Mouse (Mus musculus): ENCODE data around the gene Msi1.

Gene Msi1

DNA sequence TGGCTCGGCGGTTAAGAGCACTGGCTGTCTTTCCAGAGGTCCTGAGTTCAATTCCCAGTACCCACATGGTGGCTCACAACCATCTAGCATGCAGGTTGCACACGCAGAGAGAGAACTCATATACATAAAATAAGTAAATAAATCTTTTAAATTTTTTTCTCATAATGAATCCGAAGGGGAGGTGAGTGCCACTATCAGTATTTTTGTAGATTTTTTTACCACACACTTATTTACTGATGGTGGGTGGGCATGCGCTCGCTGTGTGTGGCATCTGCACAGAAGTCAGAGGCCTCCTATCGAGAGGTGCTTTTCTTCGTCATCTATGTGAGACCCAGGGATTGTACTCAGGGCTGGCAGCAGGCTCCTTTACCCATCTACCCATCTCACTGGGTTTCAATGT lies 58.0 kb downstream of the Msi1 start:
- TF ChIP-seq NANOG (IDR thresholded peaks at IDR 0.05; ENCODE audit: borderline replicate concordance, low read length): no peak
- no peak for TF ChIP-seq POU5F1 (IDR thresholded peaks at IDR 0.05; ENCODE audit: borderline replicate concordance, low read length)
- no peak for TF ChIP-seq CTCF (conservative IDR thresholded peaks at IDR 0.05; ENCODE audit: low read length)
- Histone ChIP-seq H3K9me3 (ENCODE audit: low read length) (no peaks in the 10 kb centered on the region), H3K4me3 (replicated peaks; ENCODE audit: low read length) (no peak overlapping the region), H3K36me3 (ENCODE audit: insufficient read depth, low read length) (no peaks in the 10 kb centered on the region; the same call in 1 of the 2 replicates), H3K4me1 (replicated peaks; ENCODE audit: low read depth, low read length) (peaks cover 67% of the 10 kb centered on the region), H3K27me3 (ENCODE audit: insufficient read depth, low read length) (peaks cover 6% of the 10 kb centered on the region)

DNA sequence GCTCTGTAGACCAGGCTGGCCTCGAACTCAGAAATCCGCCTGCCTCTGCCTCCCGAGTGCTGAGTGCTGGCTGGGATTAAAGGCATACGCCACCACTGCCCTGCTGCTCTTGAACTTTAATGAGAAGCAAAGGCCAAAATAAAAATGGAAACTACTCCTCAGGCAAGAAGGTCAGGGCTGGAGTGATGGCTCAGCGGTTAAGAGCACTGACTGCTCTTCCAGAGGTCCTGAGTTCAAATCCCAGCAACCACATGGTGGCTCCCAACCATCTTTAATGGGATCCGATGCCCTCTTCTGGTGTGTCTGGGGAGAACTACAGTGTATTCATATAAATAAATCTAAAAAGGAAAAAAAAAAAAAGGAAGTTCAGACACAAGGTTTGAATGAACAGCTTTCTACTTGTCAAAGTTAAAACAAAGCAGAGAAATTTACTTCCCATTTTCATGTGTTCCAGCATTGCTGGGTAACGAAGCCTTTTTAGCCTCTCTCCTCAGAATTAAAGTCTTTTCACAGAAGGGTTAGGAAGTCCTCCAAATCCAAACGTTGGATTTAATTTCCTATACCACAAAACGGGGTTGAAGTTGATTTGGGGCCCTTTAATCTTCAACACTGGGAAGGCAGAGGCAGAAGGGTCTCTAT lies 58.7 kb downstream of the Msi1 start:
- no peaks in the 10 kb centered on the region for H3K9me3 ChIP-seq (ENCODE audit: low read length)
- H3K4me3 ChIP-seq (replicated peaks; ENCODE audit: low read length): no peak overlapping the region
- H3K4me1 ChIP-seq (replicated peaks; ENCODE audit: low read depth, low read length): peaks cover 66% of the 10 kb centered on the region
- peaks cover 2% of the 10 kb centered on the region for H3K27me3 ChIP-seq (ENCODE audit: insufficient read depth, low read length)
- H3K36me3 ChIP-seq (ENCODE audit: insufficient read depth, low read length): no peaks in the 10 kb centered on the region
- TF ChIP-seq NANOG (IDR thresholded peaks at IDR 0.05; ENCODE audit: borderline replicate concordance, low read length) (no peak), CTCF (conservative IDR thresholded peaks at IDR 0.05; ENCODE audit: low read length) (no peak), POU5F1 (IDR thresholded peaks at IDR 0.05; ENCODE audit: borderline replicate concordance, low read length) (no peak)

DNA sequence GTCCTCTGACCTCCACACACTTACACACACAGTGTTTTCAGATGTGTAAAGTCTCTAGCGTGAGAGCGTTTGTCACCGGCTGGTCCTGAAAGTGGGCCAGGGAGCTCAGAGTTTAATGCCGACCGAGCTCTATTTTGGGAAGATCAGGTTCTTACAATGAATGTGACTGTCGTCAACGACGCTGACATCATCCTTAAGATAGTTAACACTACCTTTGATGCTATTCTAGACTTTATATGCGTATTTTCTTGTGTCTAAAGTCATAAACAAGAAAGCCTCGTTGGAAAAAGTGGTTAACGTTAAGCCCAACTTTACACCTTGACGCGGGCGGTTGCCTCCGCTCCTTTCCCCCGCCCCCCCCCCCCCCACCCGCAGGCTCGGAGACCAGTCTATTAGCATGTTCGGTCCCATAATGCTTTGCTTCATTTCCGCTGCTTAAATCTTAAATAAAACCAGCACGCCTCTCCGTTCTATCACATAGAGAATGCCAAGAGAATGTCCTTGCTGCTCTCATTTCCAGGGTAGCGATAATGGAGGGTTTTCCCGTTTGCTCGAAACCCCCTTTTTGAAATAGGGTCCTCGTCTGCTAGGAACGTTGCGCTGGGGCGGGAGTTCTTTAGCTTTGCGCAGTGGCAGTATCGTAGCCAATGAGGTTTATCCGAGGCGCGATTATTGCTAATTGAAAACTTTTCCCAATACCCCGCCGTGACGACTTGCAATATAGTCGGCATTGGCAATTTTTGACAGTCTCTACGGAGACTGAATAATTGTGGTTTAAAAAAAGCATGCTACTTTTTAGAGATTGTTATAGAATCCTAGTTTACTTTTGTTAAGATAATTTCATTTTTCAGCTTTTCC lies 59.7 kb downstream of the Msi1 start:
- H3K4me3 ChIP-seq (replicated peaks; ENCODE audit: low read length): peak overlapping the region; percentile 48
- no peaks in the 10 kb centered on the region for H3K9me3 ChIP-seq (ENCODE audit: low read length)
- H3K27me3 ChIP-seq (ENCODE audit: insufficient read depth, low read length): peaks cover 2% of the 10 kb centered on the region
- H3K36me3 ChIP-seq (ENCODE audit: insufficient read depth, low read length): no peaks in the 10 kb centered on the region
- H3K4me1 ChIP-seq (replicated peaks; ENCODE audit: low read depth, low read length): peaks cover 66% of the 10 kb centered on the region
- TF ChIP-seq CTCF (conservative IDR thresholded peaks at IDR 0.05; ENCODE audit: low read length) (no peak), POU5F1 (IDR thresholded peaks at IDR 0.05; ENCODE audit: borderline replicate concordance, low read length) (peak; percentile 57; the same call in 1 of the 2 replicates), NANOG (IDR thresholded peaks at IDR 0.05; ENCODE audit: borderline replicate concordance, low read length) (no peak)

DNA sequence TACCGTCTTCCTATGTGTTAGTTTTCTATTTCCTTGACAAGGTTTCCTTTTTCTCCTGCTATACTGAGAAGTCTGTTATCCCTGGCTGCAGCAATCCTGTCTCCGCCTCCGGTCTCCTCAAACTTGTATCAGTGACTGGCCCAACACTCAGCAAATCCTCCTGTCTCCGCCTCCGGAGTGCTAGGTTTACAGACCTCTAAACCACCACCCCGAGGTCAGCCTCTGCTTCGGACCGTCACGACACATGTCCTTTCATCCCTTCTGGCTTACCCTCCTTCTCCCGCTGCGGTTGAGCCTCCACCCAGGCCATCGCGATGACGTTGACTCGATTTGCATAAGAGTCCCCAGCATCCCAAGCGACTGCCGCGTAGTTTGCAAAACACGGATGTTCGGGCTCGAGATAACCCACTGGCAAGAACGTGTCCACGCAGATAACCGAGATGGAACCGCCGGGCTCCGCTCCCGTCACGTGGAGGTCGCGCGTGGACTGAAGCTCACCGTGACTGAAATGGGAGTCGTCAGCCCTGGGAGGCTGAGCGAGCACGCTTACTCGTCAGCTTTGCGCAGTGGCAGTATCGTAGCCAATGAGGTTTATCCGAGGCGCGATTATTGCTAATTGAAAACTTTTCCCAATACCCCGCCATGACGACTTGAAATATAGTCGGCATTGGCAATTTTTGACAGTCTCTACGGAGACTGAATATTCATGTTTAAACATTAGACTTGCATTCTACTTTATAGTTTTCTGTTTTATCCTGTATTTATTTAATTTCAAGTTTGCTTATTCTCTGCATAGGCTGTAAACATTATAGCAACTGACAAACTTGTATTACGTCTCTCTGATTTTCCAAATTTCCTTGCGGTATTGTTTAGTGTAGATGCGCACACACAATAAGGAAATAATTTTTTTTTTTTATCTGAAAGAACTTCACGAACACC lies 60.6 kb downstream of the Msi1 start:
- H3K27me3 ChIP-seq (ENCODE audit: insufficient read depth, low read length): peaks cover 2% of the 10 kb centered on the region
- peaks cover 67% of the 10 kb centered on the region for H3K4me1 ChIP-seq (replicated peaks; ENCODE audit: low read depth, low read length)
- no peaks in the 10 kb centered on the region for H3K36me3 ChIP-seq (ENCODE audit: insufficient read depth, low read length)
- H3K9me3 ChIP-seq (ENCODE audit: low read length): no peaks in the 10 kb centered on the region
- peak; percentile 42; the same call in 1 of the 2 replicates for TF ChIP-seq POU5F1 (IDR thresholded peaks at IDR 0.05; ENCODE audit: borderline replicate concordance, low read length)
- TF ChIP-seq CTCF (conservative IDR thresholded peaks at IDR 0.05; ENCODE audit: low read length): no peak
- H3K4me3 ChIP-seq (replicated peaks; ENCODE audit: low read length): peak overlapping the region; percentile 37

DNA sequence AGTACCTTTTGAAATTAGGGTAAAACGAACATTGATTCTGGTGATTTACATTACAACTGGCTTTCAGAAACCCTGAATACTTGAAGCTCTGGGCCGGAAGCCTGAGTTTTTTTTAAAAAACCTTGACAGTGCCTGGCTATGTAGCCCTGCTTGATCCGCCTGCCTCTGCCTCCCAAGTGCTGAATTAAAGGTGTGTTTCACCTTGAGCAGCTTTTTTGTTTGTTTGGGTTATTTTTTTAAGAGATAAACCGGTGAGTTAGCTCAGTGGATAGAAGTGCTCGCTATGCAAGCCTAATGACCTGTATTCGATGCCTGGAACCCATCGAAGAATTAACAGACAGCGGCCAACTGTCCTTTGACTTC lies 61.2 kb downstream of the Msi1 start:
- Histone ChIP-seq H3K36me3 (ENCODE audit: insufficient read depth, low read length) (no peaks in the 10 kb centered on the region), H3K4me3 (replicated peaks; ENCODE audit: low read length) (no peak overlapping the region), H3K27me3 (ENCODE audit: insufficient read depth, low read length) (peaks cover 2% of the 10 kb centered on the region), H3K4me1 (replicated peaks; ENCODE audit: low read depth, low read length) (peaks cover 62% of the 10 kb centered on the region), H3K9me3 (ENCODE audit: low read length) (no peaks in the 10 kb centered on the region)
- no peak for TF ChIP-seq NANOG (IDR thresholded peaks at IDR 0.05; ENCODE audit: borderline replicate concordance, low read length)

DNA sequence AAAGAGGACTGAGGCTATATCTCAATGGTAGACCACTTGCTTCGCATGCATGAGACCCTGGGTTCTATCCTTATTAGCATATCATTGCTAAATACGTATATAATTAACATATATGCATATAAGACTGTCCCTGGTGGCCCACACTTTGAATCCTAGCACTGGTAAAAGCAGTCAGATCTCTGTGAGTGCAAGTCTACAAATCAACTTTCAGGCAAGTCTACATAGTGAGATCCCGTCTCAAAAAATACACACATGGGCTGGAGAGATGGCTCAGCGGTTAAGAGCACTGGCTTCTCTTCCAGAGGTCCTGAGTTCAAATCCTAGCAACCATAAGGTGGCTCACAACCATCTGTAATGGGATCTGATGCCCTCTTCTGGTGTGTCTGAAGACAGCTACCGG lies 61.7 kb downstream of the Msi1 start:
- H3K9me3 ChIP-seq (ENCODE audit: low read length): no peaks in the 10 kb centered on the region

DNA sequence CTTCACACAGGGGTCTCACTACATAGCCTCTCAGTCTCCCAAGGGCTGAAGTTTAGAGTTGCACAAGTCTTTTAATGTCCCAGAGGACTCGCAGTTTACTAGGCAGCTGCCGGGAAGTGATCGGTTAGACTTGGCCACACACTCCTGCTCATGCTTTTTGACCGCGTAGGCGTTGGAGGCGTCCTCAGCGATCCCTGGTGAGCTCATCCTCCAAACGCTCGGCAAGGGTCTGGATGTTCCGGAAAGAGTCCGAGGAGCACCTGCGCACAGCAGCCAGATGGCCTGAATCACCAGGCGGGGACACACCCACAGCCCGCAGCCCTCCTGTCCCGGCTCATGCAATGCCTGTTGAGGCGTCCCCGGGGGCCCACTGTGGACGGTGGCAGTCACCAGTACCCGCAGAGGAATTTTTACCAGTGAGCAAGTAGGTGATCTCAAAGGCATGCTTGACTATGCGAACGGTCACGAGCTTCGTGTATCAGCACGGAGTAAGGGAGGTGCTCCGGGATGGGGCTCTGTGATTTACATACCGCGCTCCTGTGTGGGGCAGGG lies 62.4 kb downstream of the Msi1 start:
- no peaks in the 10 kb centered on the region for H3K36me3 ChIP-seq (ENCODE audit: insufficient read depth, low read length)
- H3K4me3 ChIP-seq (replicated peaks; ENCODE audit: low read length): peak overlapping the region; percentile 75
- TF ChIP-seq CTCF (conservative IDR thresholded peaks at IDR 0.05; ENCODE audit: low read length) (no peak), POU5F1 (IDR thresholded peaks at IDR 0.05; ENCODE audit: borderline replicate concordance, low read length) (no peak), NANOG (IDR thresholded peaks at IDR 0.05; ENCODE audit: borderline replicate concordance, low read length) (no peak)
- peaks cover 2% of the 10 kb centered on the region for H3K27me3 ChIP-seq (ENCODE audit: insufficient read depth, low read length)
- peaks cover 64% of the 10 kb centered on the region for H3K4me1 ChIP-seq (replicated peaks; ENCODE audit: low read depth, low read length)
- no peaks in the 10 kb centered on the region for H3K9me3 ChIP-seq (ENCODE audit: low read length)

More for the DNA sequence above, 61.7 kb downstream of the Msi1 start:
- Histone ChIP-seq H3K4me3 (replicated peaks; ENCODE audit: low read length) (peak overlapping the region; percentile 75; the same call in 1 of the 2 replicates), H3K27me3 (ENCODE audit: insufficient read depth, low read length) (peaks cover 2% of the 10 kb centered on the region), H3K4me1 (replicated peaks; ENCODE audit: low read depth, low read length) (peaks cover 62% of the 10 kb centered on the region), H3K36me3 (ENCODE audit: insufficient read depth, low read length) (no peaks in the 10 kb centered on the region)
- no peak for TF ChIP-seq CTCF (conservative IDR thresholded peaks at IDR 0.05; ENCODE audit: low read length)
- TF ChIP-seq NANOG (IDR thresholded peaks at IDR 0.05; ENCODE audit: borderline replicate concordance, low read length): no peak
- no peak for TF ChIP-seq POU5F1 (IDR thresholded peaks at IDR 0.05; ENCODE audit: borderline replicate concordance, low read length)

Measured in E14TG2a.4 (cell line).